Mouse (Mus musculus) testis, adult 10 weeks (tissue): ENCODE results near the gene Gm5662. TPM values are rescaled to one million over a fixed set of nuclear protein-coding genes. Genes with fewer than 3 reads are reported as not detected.

ENCODE experiments used
- polyA plus RNA-seq: library from polyadenylated mRNA; stranded (reverse); fragments of 350-450 nt; fragmentation: Illumina TruSeq; extraction: RNeasy Lipid Tissue Mini Kit (QIAGEN cat#74804); gene quantifications from one replicate; pipeline ENCODE4 v1.2.3, GENCODE M21; 2014; ENCODE audit warnings: low read depth, low replicate concordance

Gm5662 gene
- polyA plus RNA-seq: not detected

GRCm38 (mm10) chr12:88274400-88274799 lies at the start of gene Gm5662:
Gene Gm5662 (minus strand): TSS chr12:88274500.

GRCm38 (mm10) chr12:88323926-88324325 lies 49.6 kb upstream of the Gm5662 start, which contains the start of gene Gm5039:
Gene Gm5039 (minus strand): TSS chr12:88324026.

GRCm38 (mm10) chr12:88250000-88250399 lies 24.3 kb downstream of the Gm5662 start, which contains the start of gene Gm8332:
Gene Gm8332 (minus strand): TSS chr12:88250100.

Other genes with a start within 250 kb of the Gm5662 start
- gene Gm2056, start 247.5 kb downstream of the Gm5662 start, polyA plus RNA-seq: 3.3 TPM
- gene Gm16368, start 190.8 kb downstream of the Gm5662 start, polyA plus RNA-seq: not detected
- not detected for gene Gm10436, start 92.4 kb downstream of the Gm5662 start, polyA plus RNA-seq
- not detected for gene Gm8332, start 24.4 kb downstream of the Gm5662 start, polyA plus RNA-seq
- not detected for gene Gm5039, start 49.5 kb upstream of the Gm5662 start, polyA plus RNA-seq
- gene Adck1, start 86.1 kb upstream of the Gm5662 start, polyA plus RNA-seq: 2.8 TPM